Mouse (Mus musculus) embryonic facial prominence, embryonic 14.5 days (tissue): Measurements from ENCODE around the gene Trim69. TPM values are rescaled to one million over a fixed set of nuclear protein-coding genes. Genes with fewer than 3 reads are reported as not detected.

Experiments
- polyA plus RNA-seq: library from polyadenylated mRNA; unstranded; fragments of >200 nt; fragmentation: Nextera tagmentation; extraction: Ambion mirVana; gene quantifications from 2 replicates; pipeline ENCODE4 v1.2.1, GENCODE M21; 2014

Gene Trim69
- polyA plus RNA-seq, 1 experiment from 2014 or later: 0.10 TPM

Other genes with a start within 250 kb of the Trim69 start
- gene Ctdspl2, start 204.7 kb upstream of the Trim69 start, polyA plus RNA-seq: 46.3 and 51.8 TPM in 2 replicates
- 0.11 and 0.50 TPM in 2 replicates for gene Mageb3, start 204.6 kb upstream of the Trim69 start, polyA plus RNA-seq
- gene Eif3j1, start 132.2 kb upstream of the Trim69 start, polyA plus RNA-seq: 10.9 and 13.1 TPM in 2 replicates
- gene Spg11, start 42.3 kb upstream of the Trim69 start, polyA plus RNA-seq: 9.3 and 9.8 TPM in 2 replicates
- 353 and 386 TPM in 2 replicates for gene B2m, start 13.0 kb upstream of the Trim69 start, polyA plus RNA-seq
- 0.08 TPM in 1 of 2 replicates, not detected in the other for gene Patl2, start 25.5 kb downstream of the Trim69 start, polyA plus RNA-seq
- not detected in 2 replicates for gene Terb2, start 25.6 kb downstream of the Trim69 start, polyA plus RNA-seq
- gene Sord, start 74.0 kb downstream of the Trim69 start, polyA plus RNA-seq: 27.1 and 31.9 TPM in 2 replicates
- gene Duox2, start 137.7 kb downstream of the Trim69 start, polyA plus RNA-seq: 0.04 and 0.14 TPM in 2 replicates
- gene Duoxa2, start 138.2 kb downstream of the Trim69 start, polyA plus RNA-seq: 0.71 TPM in 1 of 2 replicates, not detected in the other
- gene Duoxa1, start 153.0 kb downstream of the Trim69 start, polyA plus RNA-seq: 3.6 and 4.2 TPM in 2 replicates
- gene Duox1, start 155.0 kb downstream of the Trim69 start, polyA plus RNA-seq: 0.34 and 0.67 TPM in 2 replicates
- 5.5 and 6.4 TPM in 2 replicates for gene Shf, start 208.5 kb downstream of the Trim69 start, polyA plus RNA-seq